Mouse (Mus musculus) spleen, postnatal 4 days (tissue): ENCODE measurements around the gene Clns1a.
A peak's percentile ranks its signal among the peaks of the same experiment; 100 is the strongest.

Experiments
- DNase-seq, 2 experiments: peaks; one replicate each; pipeline ENCODE4 v3.0.0; 2022; ENCODE audit warnings: low spot score in 2 of 2

Gene Clns1a

DNA sequence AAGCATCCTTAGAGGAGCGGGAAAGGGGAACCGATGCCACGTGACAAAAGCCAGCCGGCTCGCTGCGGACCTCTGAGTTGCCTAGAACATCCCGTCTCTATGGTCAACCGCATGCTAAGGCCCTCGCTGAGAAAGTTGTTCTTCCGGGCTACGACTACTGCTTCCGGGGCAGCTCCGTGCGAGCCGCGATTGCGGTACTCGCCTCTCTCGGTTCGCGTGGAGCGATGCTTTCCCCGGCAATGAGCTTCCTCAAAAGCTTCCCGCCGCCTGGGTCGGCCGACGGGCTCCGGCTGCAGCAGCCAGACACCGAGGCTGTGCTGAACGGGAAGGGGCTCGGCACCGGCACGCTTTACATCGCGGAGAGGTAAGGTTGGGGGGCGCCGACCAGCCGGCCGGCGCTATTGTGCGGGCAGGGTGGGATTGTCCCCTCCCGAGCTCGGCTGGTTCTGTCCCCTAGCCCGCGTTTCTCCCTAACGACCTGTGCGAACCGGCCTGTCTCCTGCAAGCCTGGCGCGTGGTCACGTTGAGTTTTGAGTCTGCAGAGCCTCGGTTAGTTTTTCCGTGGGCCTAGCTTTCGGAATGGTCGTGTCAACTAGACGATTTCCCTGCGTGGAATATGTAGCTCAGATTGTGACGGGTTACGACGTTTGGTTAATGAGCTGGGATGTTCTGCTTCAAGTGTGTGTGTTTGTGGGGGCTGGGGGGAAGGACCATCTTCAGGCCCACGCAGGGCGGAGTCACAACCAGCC lies at the start of gene Clns1a:
Clns1a (plus strand) TSS at position 129 of the 749 bp plus-strand sequence.
- DNase-seq: peak; percentile 87 to 93

GRCm38 (mm10) chr7:97647656-97648055 lies 48.8 kb upstream of the Clns1a start:
- DNase-seq: no peak

DNA sequence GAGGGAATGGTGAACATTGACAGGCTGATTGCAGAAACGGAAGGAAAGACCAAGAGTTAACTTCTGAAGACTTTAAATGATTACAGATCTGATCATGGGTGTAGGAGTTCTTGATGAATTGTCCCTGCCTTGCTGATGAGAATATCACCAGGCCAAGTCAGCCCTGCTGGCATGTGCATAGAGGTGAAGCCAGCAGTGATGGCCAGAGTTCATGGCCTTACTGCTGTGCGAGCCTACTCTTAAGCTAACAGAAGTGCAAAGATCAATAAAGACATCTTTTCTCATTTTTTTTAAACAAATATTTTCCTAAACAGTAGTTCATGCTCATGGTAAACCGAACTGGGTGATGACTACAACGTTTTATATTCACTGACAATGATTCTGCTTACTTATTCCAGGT lies 45.7 kb upstream of the Clns1a start:
- no peak for DNase-seq

DNA sequence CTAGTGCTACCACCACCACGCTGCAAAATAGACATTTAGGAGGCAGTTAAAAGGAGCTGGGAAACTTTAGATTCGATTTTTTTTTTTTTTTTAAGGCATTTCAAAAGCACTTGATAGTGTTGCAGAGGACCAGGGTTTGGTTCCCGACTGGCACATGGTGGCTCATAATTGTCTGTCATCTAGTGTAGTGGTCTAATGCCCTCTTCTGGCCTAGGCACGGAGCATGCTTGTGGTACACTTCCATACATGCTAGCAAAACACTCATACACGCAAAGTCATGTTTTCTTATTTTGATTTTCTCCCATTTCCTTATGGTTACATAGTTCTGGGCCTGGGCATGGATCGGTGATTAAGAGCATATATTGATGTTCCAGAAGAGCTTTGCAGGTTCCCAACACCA lies 40.3 kb upstream of the Clns1a start:
- DNase-seq: no peak

- DNase-seq: no peak
These were observed 34.8 kb upstream of the Clns1a start for GRCm38 (mm10) chr7:97661634-97662033.

GRCm38 (mm10) chr7:97679239-97679638 lies 17.2 kb upstream of the Clns1a start:
- DNase-seq: no peak

- no peak for DNase-seq
These were observed 8.6 kb upstream of the Clns1a start for GRCm38 (mm10) chr7:97687831-97688230.

- no peak for DNase-seq
These were observed 993 bp upstream of the Clns1a start for GRCm38 (mm10) chr7:97695441-97695840.

- DNase-seq: peak; percentile 27 to 71
These were observed 315 bp upstream of the Clns1a start for GRCm38 (mm10) chr7:97696133-97696505.

DNA sequence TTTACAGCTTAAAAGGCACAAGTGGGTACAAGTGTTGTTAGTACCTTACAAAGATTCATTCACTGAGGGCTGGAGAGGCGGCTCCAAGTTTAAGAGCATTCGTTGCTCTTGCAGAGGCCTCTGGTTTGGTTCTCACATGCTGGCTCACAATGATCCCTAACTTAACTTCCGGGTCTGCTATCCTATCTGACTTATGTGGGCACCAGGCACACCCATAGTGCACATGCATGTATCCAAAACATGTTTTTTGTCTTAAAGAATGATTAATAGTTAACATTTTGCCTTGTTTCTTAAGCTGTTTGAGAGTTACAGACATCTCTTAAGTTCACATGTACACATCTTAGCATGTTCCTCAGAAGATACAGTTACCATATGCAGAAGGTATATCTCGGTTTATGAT lies 3.7 kb downstream of the Clns1a start:
- no peak for DNase-seq

GRCm38 (mm10) chr7:97701106-97701505 lies 4.7 kb downstream of the Clns1a start:
- no peak for DNase-seq

- no peak for DNase-seq
These were observed 10.7 kb downstream of the Clns1a start for GRCm38 (mm10) chr7:97707123-97707522.

GRCm38 (mm10) chr7:97707809-97708208 lies 11.4 kb downstream of the Clns1a start:
- DNase-seq: no peak

- no peak for DNase-seq
These were observed 12.8 kb downstream of the Clns1a start for GRCm38 (mm10) chr7:97709204-97709603.

DNA sequence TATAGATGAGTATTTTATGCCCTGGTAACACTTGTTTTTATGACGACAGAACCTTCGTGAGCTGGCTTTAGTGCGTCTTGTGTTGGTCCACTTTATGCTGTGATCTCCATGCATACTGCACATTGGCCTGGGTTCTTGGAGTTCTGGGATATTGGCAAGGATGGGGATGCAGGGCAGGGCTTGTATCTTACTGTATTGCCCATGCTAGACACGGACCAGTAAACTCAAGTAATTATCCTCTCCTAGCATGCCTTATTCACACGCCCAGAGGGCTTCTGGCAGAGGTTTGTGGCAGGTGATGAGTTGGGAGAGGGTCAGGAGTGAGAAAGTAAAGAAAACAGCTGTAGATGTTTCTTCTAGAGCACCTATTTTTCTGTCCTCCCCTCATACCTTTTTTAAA lies 18.2 kb downstream of the Clns1a start:
- no peak for DNase-seq

GRCm38 (mm10) chr7:97717326-97717725 lies 20.9 kb downstream of the Clns1a start:
- DNase-seq: no peak

GRCm38 (mm10) chr7:97719078-97719477 lies 22.6 kb downstream of the Clns1a start:
- no peak for DNase-seq

DNA sequence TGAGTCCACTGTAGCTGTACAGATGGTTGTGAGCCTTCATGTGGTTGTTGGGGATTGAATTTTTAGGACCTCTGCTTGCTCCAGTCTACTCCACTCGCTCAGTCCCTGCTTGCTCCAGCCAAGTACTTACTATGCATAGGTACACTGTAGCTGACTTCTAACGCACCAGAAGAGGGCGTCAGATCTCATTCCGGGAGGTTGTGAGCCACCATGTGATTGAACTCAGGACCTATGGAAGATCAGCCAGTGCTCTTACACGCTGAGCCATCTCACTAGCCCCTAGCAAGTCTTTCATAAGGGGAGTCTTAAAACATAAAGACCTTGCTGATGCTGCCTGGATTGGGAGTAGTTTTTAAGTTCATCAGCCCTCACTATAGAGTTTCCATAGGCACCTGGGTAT lies 23.7 kb downstream of the Clns1a start:
- no peak for DNase-seq

DNA sequence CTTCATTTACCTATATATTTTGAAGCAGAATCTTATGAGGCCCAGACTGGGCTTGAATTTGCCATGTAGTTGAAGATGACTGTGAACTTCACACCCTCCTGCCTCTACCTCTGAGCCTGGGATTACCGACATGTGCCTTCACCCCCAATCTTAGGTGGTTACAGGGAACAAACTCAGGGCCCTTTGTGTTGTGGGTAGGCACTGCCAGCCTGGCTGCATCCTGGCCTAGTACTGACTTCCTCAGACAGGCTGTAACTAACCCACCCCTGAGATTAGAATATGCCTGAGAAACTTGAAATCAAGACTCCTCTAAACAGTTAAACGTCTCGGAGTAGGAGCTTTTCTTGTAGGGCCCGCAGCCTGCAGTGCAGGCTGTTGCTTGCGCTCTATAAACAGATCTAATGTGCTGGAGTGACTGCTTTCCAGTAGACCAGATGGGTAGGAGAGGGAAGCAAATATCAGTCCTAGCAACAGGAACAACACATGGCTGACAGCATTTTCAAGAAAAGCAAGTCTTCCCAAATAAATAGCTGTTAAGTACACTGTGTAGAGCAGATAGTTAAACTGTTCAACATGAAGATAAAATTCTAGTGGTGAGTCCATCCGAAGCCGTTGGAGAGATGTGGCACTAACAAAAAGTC lies 26.0 kb downstream of the Clns1a start:
- DNase-seq: no peak

DNA sequence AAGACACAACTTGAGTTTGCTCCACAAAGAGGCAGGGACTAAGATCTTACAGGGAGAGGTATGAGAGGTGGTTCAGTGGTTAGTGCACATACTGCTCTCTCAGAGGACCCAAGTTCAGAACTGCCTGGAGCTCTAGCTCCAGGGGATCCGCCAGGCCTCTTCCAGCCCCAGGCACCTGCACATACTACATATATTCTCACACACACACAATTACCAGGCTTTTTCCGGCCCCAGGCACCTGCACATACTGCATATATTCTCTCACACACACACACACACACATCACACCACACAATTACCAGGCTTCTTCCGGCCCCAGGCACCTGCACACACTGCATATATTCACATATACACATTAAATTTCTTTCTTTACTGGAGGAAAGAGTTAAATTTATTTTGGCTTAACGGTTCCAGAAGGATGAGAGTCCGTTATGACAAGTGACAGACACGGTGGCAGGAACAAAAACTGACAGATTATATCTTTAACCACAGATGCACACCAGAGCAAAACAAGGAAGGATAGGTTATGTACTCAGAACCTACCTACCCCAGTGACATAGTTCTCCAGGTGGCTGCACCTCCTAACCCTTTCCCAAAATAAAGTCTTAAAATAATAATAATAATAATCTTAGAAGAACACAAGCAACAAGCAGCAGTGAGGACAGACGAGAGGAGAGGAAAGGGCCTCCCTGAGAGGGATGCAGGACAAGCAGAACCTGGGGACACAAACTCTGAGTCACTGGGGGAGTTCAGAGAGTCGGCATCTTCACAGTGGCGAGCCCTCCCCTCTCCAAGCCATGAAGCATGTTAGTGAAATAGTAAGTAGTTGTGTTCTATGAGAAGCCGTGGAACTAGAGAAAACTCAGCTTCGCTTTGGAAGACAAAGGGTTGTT lies 27.5 kb downstream of the Clns1a start:
- DNase-seq: no peak

- DNase-seq: no peak
These were observed 29.0 kb downstream of the Clns1a start for GRCm38 (mm10) chr7:97725401-97725800.

DNA sequence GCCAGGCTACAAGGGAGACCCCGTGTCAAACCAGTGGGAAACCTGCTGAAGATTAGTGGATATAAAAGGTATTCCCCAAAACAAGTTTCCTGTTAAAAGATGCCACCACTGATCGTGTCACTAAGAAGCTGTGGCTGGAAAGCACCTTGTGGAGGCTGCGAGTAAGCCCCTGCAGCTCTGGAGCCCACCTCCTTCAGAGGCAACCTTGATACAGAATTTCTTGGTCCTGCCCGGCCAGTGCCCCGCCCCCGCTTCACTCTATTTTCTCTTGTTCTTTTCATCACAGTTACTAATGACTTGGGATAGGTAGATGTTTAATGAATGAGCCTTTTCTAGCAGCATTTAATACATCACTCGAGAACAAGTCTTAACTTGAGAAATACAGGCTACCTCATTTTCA lies 29.6 kb downstream of the Clns1a start:
- no peak for DNase-seq

GRCm38 (mm10) chr7:97726778-97727177 lies 30.3 kb downstream of the Clns1a start:
- no peak for DNase-seq
